Mouse (Mus musculus): ENCODE measurements around the gene Slc25a39. TPM values are rescaled to one million over a fixed set of nuclear protein-coding genes. Genes with fewer than 3 reads are reported as not detected.
"Not testable (repeated sequence)": the region's sequence is repeated elsewhere in the genome, so short reads cannot be mapped to it uniquely, and the experiment has no call there.

The Slc25a39 gene
- polyA plus RNA-seq, 1 experiment = 88.4 TPM

DNA sequence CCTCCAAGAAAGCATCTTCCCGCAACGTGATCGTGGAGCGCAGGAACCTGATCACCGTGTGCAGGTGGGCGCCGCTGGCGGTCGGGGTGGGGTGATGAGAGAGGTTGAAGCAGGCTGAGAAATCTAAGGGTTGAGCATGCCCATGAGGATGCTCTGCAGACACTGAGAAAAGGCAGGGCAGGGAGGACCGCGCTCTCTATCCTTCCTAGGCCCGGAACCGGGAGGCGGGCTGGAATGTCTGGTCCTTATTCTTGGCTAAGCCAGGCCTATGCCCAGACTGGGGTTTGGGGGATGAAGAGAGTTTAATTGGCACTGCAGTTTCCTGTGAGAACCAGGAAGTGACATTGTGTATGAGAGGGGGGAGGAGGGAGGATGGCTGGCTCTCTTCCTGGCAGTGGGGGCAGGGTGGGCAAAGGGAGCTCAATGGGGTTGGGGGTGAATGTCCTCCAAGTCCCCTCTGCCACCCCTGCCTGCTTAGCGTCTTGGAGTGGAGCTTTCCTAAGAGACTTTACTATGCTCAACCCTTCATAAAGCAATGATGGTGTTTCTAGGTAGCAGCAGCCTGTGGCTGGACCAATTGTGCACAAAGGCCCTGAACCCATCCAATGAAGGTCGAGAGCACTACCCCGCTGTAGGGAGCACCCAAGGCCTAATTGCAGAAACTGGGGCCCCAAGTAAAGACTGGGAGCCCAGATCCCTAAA, 13.9 kb downstream of the Slc25a39 start:
- peak overlapping the region; percentile 94 for H3K27ac ChIP-seq (ENCODE audit: insufficient read depth, low read length)
- TF ChIP-seq CTCF (IDR thresholded peaks at IDR 0.05; ENCODE audit: extremely low read depth, insufficient read depth, low read length) = no peak
- peak; percentile 33; the same call in 1 of the 2 replicates for TF ChIP-seq POLR2A (IDR thresholded peaks at IDR 0.05; ENCODE audit: extremely low read depth, insufficient read depth, low read length)
- H3K4me1 ChIP-seq (ENCODE audit: control insufficient read depth, insufficient read depth, low read length) = peaks cover 5% of the 10 kb centered on the region
- peak overlapping the region; percentile 94 for H3K4me3 ChIP-seq (ENCODE audit: insufficient read depth, low read length)

DNA sequence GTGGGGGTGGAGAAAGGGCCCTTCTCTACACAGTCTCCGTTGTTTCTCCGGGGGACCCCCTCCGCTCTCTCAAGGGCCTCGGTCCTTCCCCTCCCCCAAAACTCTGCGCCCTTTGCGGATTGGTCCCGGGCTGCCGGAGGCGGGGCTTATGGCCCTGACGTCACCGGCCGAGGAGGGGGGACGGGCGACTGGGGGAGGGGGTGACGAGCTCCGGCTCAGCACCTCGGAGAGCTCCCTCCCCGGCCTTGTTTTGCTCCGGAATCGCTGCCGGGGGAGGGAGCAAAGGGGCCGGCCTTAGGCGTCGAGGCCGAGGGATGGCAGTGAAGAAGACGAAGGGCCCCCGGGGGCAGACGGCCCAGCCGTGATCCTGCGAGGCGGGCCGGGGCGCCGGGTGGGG, 14.5 kb downstream of the Slc25a39 start, which contains the start of gene Rundc3a:
Gene Rundc3a (plus strand): TSS at position 166 of the 397 bp plus-strand sequence.
- peaks cover under 1% of the 10 kb centered on the region for H3K4me1 ChIP-seq (ENCODE audit: control insufficient read depth, insufficient read depth, low read length)
- H3K4me3 ChIP-seq (ENCODE audit: insufficient read depth, low read length) = peak within 1 kb of the TSS; percentile 94
- TF ChIP-seq CTCF (IDR thresholded peaks at IDR 0.05; ENCODE audit: extremely low read depth, insufficient read depth, low read length) (no peak), POLR2A (IDR thresholded peaks at IDR 0.05; ENCODE audit: extremely low read depth, insufficient read depth, low read length) (peak; percentile 65; the same call in 1 of the 2 replicates)
- peak within 1 kb of the TSS; percentile 94 for H3K27ac ChIP-seq (ENCODE audit: insufficient read depth, low read length)

DNA sequence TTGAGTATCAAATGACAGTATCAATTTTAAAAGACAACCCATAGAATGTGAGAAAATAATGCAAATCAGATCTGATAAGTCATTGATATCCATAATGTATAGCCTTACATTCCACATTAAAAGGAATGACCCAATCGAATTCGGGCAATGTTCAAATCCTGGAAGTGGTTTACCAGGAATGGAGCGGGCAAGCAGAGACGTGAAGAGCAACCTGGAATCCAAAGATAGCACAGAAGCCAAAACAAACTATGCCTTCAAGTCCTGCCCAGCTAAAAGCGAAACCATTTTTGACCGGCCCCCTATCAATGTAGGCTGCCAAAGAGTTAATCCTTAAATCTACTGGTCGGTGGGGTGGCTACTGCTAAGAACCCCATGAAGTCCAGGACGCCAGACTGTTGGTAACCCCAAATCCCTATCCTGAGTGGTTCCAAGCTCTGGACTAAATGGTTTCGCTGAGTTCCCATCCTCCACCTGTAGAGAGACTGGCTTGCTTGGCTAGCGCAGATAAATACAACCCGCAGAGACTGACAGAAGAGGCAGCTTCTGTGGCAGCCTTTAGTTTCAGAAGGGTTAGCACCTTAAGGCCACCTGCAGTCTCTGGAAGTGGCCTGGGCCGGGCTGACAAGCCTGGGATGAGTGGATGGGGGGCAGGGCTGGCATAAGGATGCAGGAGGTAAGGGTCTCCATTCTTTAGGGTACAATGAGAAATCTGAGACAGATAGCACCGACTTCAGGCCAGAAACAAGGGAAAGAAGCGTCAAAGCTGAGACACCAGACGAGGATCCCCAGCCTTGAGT, 15.1 kb downstream of the Slc25a39 start:
- peak overlapping the region; percentile 94 for H3K4me3 ChIP-seq (ENCODE audit: insufficient read depth, low read length)
- TF ChIP-seq CTCF (IDR thresholded peaks at IDR 0.05; ENCODE audit: extremely low read depth, insufficient read depth, low read length) (no peak), POLR2A (IDR thresholded peaks at IDR 0.05; ENCODE audit: extremely low read depth, insufficient read depth, low read length) (no peak)
- H3K27ac ChIP-seq (ENCODE audit: insufficient read depth, low read length) = peak overlapping the region; percentile 49; the same call in 1 of the 2 replicates
- no peaks in the 10 kb centered on the region; the same call in 1 of the 2 replicates for H3K4me1 ChIP-seq (ENCODE audit: control insufficient read depth, insufficient read depth, low read length)

- H3K4me1 ChIP-seq (ENCODE audit: control insufficient read depth, insufficient read depth, low read length); H3K27ac ChIP-seq (ENCODE audit: insufficient read depth, low read length); H3K4me3 ChIP-seq (ENCODE audit: insufficient read depth, low read length): not testable (repeated sequence)
Measured at GRCm38 (mm10) chr11:102389436-102389835, 18.3 kb downstream of the Slc25a39 start.

GRCm38 (mm10) chr11:102386121-102386520, 21.6 kb downstream of the Slc25a39 start:
- Histone ChIP-seq H3K4me1 (ENCODE audit: control insufficient read depth, insufficient read depth, low read length) (peaks cover 2% of the 10 kb centered on the region), H3K27ac (ENCODE audit: insufficient read depth, low read length) (no peak overlapping the region), H3K4me3 (ENCODE audit: insufficient read depth, low read length) (no peak overlapping the region)
- TF ChIP-seq POLR2A (IDR thresholded peaks at IDR 0.05; ENCODE audit: extremely low read depth, insufficient read depth, low read length) = no peak
- no peak for TF ChIP-seq CTCF (IDR thresholded peaks at IDR 0.05; ENCODE audit: extremely low read depth, insufficient read depth, low read length)

DNA sequence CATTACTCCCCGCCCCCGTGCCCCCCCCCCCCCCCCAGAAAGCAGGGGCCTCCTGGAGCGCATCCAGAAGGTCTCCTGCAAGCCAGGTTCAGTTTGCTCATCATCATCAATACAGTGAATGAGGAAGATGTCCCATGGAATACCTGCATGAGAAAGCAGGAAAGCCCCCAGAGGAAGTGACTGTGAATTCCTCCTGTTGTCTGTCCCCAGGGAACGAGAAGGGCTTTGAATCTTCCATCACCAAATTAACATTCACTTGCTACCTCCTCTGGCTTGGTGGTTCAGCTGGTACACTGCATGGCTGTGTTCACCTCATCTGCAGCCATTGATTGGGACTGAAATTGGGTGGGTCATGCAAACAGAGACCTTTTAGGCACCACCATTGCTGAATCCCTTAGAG, 22.7 kb downstream of the Slc25a39 start:
- Histone ChIP-seq H3K4me1 (ENCODE audit: control insufficient read depth, insufficient read depth, low read length) (peaks cover 2% of the 10 kb centered on the region), H3K4me3 (ENCODE audit: insufficient read depth, low read length) (no peak overlapping the region), H3K27ac (ENCODE audit: insufficient read depth, low read length) (no peak overlapping the region)
- no peak for TF ChIP-seq CTCF (IDR thresholded peaks at IDR 0.05; ENCODE audit: extremely low read depth, insufficient read depth, low read length)
- no peak for TF ChIP-seq POLR2A (IDR thresholded peaks at IDR 0.05; ENCODE audit: extremely low read depth, insufficient read depth, low read length)

DNA sequence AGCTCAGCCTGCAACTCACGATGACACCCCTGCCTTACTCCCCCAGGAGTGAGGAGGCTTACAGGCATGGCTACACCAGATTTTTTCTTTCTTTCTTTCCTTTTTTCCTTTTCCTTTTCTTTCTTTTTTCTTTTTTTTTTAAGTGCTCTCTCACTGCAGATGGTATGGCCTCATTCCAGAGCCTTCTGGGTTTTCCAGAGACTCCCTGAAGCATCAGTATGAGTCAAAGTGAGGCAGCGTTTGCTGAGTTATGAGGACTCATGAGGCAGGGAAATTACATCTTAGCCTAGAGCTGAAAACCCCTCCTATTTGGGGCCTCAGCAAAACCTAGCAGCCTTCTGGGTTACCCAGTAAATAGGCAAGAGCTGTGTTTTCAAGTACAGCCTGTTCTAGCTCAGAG, 23.3 kb downstream of the Slc25a39 start:
- Histone ChIP-seq H3K4me3 (ENCODE audit: insufficient read depth, low read length) (no peak overlapping the region), H3K4me1 (ENCODE audit: control insufficient read depth, insufficient read depth, low read length) (peaks cover 2% of the 10 kb centered on the region)

DNA sequence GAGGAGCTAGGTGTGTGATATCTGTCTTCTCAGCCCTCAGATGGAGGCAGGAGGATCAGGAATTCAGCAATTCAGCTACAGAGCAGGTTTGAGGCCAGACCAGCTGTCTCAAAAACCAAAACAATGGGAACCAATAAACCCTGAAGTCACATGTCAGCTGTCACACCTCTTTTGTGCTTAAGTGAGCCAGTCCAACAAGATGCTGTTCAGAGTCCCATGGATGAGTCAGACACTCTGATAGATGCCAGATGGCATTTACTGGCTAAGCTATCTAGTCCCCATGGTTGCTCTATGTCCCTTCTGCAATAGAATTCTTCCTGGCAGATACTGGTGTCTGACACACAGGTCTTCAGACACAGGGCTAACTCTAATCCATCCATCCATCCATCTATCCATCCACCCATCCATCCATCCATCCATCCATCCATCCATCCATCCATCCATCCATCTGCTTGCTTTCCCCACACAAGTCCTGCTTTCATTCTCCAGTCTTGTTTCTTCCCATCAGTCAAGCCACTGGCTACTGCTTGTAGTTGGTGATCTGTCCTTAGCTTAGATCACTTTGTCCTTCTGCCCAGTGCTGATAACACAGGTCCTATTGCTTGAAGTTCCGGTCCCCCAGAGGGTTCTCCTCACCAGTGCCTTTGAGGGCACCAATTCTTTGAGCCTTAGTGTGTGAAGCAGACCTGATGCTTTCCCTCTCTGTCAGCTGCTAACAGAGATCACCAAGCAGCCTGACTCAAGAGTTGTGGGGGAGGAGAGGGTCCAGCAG, 24.2 kb downstream of the Slc25a39 start:
- Histone ChIP-seq H3K27ac (ENCODE audit: insufficient read depth, low read length) (no peak overlapping the region), H3K4me3 (ENCODE audit: insufficient read depth, low read length) (no peak overlapping the region), H3K4me1 (ENCODE audit: control insufficient read depth, insufficient read depth, low read length) (peaks cover 2% of the 10 kb centered on the region)
- TF ChIP-seq POLR2A (IDR thresholded peaks at IDR 0.05; ENCODE audit: extremely low read depth, insufficient read depth, low read length) (no peak), CTCF (IDR thresholded peaks at IDR 0.05; ENCODE audit: extremely low read depth, insufficient read depth, low read length) (no peak)

More for the DNA sequence above, 23.3 kb downstream of the Slc25a39 start:
- no peak for TF ChIP-seq POLR2A (IDR thresholded peaks at IDR 0.05; ENCODE audit: extremely low read depth, insufficient read depth, low read length)
- TF ChIP-seq CTCF (IDR thresholded peaks at IDR 0.05; ENCODE audit: extremely low read depth, insufficient read depth, low read length) = no peak
- H3K27ac ChIP-seq (ENCODE audit: insufficient read depth, low read length) = no peak overlapping the region

DNA sequence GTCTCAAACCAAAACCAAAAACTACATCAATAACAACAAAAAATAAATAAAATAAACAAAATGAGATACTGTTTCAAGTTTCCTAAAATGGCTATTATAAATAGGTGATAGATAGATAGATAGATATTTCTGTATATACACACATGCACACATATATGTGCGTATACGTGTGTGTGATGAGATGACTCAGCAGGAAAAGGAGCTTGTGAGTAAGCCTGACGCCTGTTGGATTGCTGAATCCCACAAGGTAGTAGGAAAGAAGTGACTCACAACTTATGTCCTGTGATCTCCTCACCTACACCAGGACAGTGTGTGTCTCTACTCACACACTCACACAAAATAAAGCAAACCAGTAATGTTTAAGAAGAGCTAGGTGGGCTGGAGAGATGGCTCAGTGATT, 25.0 kb downstream of the Slc25a39 start:
- no peak overlapping the region for H3K27ac ChIP-seq (ENCODE audit: insufficient read depth, low read length)
- no peak overlapping the region for H3K4me3 ChIP-seq (ENCODE audit: insufficient read depth, low read length)
- TF ChIP-seq CTCF (IDR thresholded peaks at IDR 0.05; ENCODE audit: extremely low read depth, insufficient read depth, low read length) = no peak
- TF ChIP-seq POLR2A (IDR thresholded peaks at IDR 0.05; ENCODE audit: extremely low read depth, insufficient read depth, low read length) = no peak
- peaks cover 2% of the 10 kb centered on the region for H3K4me1 ChIP-seq (ENCODE audit: control insufficient read depth, insufficient read depth, low read length)
